Mouse (Mus musculus) liver, embryonic 18 days (tissue): ENCODE results near the gene Avpr2. TPM values are rescaled to one million over a fixed set of nuclear protein-coding genes. Genes with fewer than 3 reads are reported as not detected.

Source experiments
- polyA plus RNA-seq: library from polyadenylated mRNA; depleted of rRNA; stranded (reverse); fragments of >200 nt; gene quantifications from 2 replicates; pipeline ENCODE4 v1.2.3, GENCODE M21; 2012; rRNA removed

The Avpr2 gene
- polyA plus RNA-seq = 0.01 TPM in 1 of 2 replicates, not detected in the other

GRCm38 (mm10) chrX:73891551-73892152 is at the start of gene Avpr2:
Avpr2 (plus strand) TSS chrX:73892102.

DNA sequence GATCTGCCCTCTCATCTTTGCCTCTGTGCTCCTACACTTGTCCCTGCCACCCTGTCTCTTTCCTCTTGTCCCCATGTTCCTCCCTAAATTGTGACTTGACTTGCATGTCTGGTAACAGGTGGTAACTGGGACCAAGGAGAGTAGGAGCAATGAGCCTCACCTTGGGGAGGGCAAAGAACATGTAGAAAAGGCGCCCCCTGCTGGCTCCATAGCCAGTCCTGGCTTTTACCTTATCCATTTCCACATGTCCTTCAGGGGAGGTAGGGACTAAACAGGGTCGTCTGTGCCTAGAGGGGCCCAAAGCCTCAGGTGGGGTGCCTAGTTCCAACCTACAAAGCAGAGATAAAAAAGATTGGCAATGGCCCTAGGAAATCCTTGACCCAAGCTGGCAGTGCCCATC is 3.8 kb downstream of the Avpr2 start, which contains the start of gene L1cam:
L1cam (minus strand) TSS at position 387 of the 400 bp plus-strand sequence.

GRCm38 (mm10) chrX:73921823-73922549 is 30.1 kb downstream of the Avpr2 start, which contains the start of the genes Arhgap4 and Naa10:
Arhgap4 (minus strand) TSS chrX:73921870.
Naa10 (minus strand) TSS chrX:73921944.

DNA sequence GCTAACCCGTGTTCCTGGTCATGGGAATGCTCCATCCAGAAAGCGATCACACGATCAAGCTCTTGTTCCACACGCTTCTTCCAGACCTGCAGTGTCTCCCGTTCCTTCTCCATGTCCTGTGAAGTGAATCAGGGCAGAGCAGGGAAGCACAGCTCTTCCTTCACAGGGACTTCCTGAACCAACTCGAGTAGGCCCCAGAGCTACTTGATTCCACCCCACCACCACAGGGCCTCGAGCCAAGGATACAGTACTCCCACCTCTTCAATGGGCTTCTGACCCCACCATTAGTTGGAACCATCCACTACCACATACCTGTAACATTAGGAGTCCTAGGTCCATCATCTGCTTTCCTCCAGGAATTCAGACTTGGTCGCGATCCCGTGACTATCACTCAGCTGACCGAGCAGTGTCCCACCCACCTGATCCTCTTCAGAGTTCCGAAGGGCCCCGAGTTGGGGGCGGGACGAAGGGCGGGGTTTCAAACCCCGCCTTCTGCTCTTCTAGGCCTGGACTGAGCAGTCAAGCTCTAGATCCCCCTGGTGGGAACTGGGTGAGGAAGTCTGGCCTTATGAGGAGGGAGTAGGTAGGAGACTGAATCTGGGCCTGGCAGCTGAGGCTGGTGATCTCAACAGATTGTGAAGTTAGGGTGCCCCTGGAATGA is 38.6 kb downstream of the Avpr2 start, which contains the start of gene Renbp:
Renbp (minus strand) TSS at position 449 of the 661 bp plus-strand sequence.

Other genes with a start within 250 kb of the Avpr2 start
- gene Pnck, start 232.0 kb upstream of the Avpr2 start, polyA plus RNA-seq = 0.82 and 1.1 TPM in 2 replicates
- gene Slc6a8, start 219.0 kb upstream of the Avpr2 start, polyA plus RNA-seq = 3.0 TPM in 2 replicates
- gene Bcap31, start 175.9 kb upstream of the Avpr2 start, polyA plus RNA-seq = 46.7 and 49.0 TPM in 2 replicates
- gene Abcd1, start 175.5 kb upstream of the Avpr2 start, polyA plus RNA-seq = 6.0 and 6.6 TPM in 2 replicates
- 0.48 and 0.50 TPM in 2 replicates for gene Plxnb3, start 135.0 kb upstream of the Avpr2 start, polyA plus RNA-seq
- 0.46 and 0.81 TPM in 2 replicates for gene Srpk3, start 117.7 kb upstream of the Avpr2 start, polyA plus RNA-seq
- 144 and 146 TPM in 2 replicates for gene Idh3g, start 105.2 kb upstream of the Avpr2 start, polyA plus RNA-seq
- 240 and 242 TPM in 2 replicates for gene Ssr4, start 105.1 kb upstream of the Avpr2 start, polyA plus RNA-seq
- gene Pdzd4, start 67.1 kb upstream of the Avpr2 start, polyA plus RNA-seq = 0.26 and 0.31 TPM in 2 replicates
- gene L1cam, start 4.0 kb downstream of the Avpr2 start, polyA plus RNA-seq = 0.20 and 0.44 TPM in 2 replicates
- gene Arhgap4, start 29.8 kb downstream of the Avpr2 start, polyA plus RNA-seq = 12.6 and 16.0 TPM in 2 replicates
- gene Naa10, start 29.8 kb downstream of the Avpr2 start, polyA plus RNA-seq = 51.4 and 55.9 TPM in 2 replicates
- gene Renbp, start 38.7 kb downstream of the Avpr2 start, polyA plus RNA-seq = 16.4 and 17.5 TPM in 2 replicates
- gene Hcfc1, start 74.3 kb downstream of the Avpr2 start, polyA plus RNA-seq = 12.8 and 17.0 TPM in 2 replicates
- gene Irak1, start 131.8 kb downstream of the Avpr2 start, polyA plus RNA-seq = 21.7 and 22.4 TPM in 2 replicates
- gene Opn1mw, start 235.4 kb downstream of the Avpr2 start, polyA plus RNA-seq = not detected in 2 replicates
- 3.2 and 3.9 TPM in 2 replicates for gene Mecp2, start 243.3 kb downstream of the Avpr2 start, polyA plus RNA-seq